Mouse (Mus musculus) right cerebral cortex, postnatal 25 days (tissue): ENCODE measurements at regions not wholly inside any gene's neighbourhood (a gene's known extent, or its start where the extent isn't known, plus 50 kb on each side); places are given as distances from the start of the nearest gene placed in this dataset.

Source experiments
- DNase-seq: peaks from one replicate; pipeline ENCODE4 v3.0.0; 2022

DNA sequence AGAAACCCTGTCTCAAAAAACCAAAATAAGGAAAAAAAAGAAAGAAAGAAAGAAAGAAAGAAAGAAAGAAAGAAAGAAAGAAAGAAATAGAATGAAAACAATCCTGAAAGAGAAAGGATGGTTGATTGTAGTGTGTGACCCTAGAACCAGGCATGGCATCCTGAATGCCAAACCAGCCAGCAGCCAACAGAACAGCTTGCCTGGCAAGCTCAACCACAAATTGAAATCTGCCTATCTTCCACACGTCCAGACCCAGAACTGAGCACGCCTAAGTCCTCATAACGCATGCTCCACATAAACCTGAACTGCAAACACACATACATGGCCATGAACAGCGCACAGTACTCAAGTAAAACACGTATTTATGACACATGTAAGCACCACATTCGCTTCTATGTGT, 247.9 kb downstream of the H2al1j start:
- DNase-seq: no peak

DNA sequence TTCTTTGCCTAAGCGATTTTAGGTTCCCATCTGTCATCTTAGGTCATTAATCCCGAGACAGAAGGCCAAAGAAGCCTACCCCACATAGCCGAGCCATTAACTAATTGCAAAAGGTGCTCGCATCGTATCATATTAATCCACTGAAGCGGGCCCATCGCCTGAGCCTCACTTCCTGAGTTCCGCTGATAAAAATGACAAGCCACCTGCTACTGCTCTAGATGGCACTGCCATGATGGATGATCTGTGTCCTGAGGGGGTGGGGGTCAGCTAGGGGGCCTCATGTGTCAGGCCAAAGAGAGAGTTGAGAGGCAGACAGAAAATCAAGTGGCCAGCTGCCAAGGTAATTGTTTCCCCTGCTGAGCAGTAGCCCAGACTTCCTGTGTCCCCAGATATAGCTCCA, 248.7 kb downstream of the H2al1j start:
- DNase-seq: no peak

DNA sequence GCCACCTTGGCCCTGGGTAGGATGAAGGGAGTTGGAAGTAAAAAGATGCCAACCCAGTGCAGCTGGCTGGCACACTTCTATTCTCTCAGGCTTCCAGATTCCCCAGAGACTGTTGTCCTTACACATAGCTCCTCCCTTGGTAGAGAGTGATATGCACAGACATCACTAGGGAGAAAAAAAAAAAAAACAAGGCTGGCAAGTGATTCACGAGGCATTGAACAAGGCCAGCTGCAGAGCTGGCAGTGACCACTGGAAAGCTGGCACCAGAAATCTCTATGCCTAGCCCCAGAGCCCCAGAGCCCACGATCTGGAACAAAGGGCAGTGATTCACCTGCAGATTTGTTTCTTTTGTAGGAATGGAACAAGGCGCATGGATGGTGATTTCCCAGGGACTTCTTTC, 249.7 kb downstream of the H2al1j start:
- no peak for DNase-seq

DNA sequence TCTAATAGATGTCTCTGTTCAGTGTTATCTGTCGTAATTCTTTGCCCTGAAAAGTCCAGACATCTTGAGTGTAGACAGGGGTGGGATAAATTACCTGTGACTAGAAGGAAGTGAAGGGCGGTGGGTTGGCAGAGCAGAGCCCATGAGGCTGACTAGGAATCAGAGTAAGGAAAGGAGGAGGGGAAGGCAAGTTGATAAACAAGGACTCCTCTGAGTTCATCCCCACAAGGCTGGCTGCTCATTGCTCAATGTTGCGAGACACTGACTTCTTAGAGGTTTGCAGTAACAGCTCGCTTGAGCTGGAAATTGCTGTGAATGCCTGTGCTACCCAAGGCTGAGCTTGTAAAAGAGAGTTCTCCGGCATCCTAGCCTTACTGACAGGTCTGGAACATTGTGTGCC, 257.7 kb downstream of the H2al1j start:
- DNase-seq: no peak

DNA sequence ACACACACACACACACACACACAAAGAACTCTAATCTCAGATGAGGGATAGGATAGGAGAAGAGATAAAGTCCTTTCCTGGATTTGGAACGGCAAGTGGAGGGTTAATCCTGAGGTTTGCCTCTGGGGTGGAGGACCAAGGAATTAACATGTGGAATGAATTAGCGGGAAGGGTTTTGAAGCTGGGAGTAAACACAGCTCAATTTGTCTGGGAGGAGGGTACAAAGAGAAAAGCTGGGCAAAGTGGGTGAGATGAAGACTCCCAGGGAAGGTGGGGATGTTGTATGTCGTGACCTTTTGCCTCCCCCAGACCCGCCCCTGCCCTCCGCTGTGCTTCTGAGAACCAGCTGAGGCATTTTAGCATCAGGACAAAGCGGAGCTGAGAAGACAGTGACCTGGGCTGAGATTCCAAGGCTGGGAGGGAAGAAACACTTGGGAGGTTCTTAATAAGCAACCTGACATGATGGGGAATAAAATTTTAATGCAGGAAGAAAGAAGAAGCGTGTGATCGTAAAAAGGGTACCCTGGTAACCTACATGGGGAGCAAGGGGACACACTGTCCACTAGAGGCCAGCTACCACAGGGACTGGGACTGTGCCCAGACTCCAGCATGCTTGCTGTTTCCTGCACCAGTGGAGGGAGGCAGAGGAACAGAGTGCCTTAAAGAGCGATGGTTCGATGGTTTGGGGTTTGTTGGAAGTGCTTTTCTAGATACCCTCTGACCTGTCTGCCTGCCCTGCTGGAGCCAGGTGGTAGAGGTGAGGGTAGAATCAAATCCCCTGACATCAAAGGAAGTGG, 264.0 kb downstream of the H2al1j start:
- no peak for DNase-seq

DNA sequence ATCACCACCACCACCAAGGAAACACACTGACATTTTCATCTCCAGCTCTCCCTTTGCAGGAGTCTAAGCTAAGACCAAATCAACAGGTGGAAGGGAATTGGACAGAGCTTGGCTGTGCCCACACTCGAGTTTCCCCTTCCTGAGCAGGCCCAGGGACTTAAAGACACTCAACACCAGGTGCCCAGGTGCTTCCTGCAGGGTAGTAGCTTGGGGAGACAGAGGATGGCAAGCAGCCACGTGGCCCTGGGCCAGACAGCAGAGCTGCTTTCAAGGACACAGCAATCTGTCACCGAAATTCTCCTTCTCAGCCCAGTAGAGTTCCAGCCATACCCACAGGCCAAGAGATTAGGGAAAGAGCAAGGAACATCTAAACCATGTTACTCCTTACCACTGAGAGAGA, 266.9 kb downstream of the H2al1j start:
- no peak for DNase-seq

DNA sequence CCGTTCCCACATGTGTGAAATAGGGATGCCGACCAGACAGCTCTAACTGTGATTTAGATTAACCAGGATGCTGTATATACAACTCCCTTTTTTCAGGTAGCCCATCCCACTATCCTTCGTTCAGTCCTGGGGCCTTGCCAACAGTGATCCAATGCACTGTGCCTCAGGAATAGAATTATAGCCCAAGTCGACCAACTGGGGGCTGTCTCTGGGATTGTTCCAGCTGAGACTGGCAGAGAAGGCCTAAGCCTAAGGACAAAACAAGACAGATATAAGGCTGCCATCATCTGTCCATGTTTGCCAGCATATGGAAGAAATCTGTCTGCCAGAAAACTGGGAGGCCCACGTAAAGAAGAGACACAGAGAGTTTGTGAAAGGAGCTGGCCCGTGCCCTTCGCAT, 269.9 kb downstream of the H2al1j start:
- no peak for DNase-seq

DNA sequence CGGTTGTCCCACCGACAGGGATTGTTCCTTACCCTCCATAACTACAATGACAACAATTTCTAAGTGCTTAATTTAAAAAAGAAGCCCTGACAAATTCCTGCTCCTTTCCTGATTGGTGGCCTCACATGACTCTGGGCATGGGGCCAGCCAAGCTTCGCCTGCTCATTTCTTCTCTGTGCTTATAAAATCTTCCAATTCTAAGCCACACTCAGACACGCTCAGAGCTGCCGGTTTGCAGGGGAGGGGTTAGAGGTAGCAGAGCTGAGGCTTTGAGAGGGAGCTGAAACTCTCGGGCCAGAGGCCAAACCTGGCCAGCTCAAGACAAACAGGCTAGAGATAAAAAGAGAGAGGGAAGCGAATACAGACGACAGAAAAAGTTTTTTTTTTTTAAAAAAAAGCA, 286.6 kb downstream of the H2al1j start:
- no peak for DNase-seq

DNA sequence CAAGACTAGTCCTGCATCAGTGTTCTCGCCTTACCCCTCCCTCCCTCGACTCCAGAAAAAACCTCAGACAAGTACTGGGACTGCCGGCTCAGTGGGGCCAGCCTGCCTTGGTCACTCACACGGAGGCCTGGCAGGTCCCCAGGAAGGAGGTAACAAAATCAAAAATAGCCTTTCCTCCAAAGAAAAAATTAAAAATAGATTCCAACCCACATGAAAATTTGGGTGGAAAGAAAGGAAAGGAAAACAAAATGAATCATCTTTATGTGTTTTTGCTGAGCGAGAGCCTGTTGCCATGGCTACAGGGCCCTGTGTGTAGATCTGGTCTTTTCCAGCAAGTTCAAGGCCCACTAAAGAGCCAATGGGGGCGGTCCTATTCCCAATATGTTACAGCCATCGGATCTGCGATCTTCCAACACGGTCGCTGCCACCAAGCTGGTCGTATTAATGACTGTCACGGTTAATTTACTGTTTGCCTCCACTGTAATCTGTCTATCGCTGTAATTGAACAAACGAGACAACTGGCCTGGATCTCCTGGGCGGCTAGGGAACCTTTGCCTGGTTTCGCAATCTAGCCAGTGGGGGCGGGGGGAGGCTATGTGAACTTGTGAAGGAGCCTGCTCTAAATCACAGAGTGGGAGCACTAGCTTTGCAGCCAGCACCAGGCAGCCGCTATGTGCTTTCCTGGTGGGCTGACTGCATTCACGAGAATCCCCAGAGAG, 293.6 kb downstream of the H2al1j start:
- peak; percentile 35 for DNase-seq

DNA sequence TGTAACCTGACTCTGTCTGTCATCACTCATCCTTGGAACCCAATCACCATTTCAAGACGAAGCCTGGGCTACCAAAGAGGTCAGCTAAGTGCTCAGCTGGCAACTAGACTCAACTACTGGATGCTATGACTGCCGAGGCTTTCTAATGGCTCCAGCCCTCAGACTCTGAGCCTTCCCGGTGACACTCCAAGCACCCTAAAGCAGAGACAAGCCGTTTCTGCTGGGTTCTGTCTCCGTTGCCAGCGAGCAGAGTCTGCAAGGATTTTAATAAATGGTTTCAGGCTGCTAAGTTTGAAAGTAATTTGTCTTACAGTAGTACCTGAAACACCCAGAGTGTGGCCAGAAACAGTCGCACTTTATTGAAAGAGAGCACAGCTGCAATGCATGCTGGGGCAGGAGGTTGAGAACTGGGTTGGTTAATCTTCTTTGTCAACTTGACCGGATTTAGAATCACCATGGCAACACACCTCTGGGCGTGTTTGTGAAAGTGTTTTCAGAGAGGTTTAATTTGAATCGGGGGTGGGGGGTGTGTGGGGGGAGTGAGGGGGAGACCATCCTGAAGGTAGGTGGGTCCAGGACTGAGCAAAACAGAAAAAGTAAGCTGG, 298.8 kb downstream of the H2al1j start:
- DNase-seq: no peak

DNA sequence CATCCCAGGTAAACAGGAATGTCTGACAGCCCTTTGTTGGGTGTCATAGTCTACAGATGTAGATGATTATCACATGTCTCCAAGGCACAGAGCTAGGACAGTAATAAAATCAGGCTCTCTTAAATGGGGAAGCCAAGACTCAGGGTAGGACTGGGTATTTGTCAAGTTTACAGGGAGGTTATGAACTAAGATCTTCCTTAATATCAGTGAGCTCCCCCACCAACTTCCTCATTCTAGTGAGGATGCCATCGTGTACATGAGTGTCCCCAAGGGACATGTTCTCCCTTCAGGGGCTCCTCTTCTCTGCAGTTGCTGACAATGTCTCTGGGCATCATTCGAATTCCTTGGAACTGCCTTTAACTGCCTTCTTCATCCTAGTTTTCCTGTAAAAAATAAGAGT, 301.7 kb downstream of the H2al1j start:
- DNase-seq: no peak

DNA sequence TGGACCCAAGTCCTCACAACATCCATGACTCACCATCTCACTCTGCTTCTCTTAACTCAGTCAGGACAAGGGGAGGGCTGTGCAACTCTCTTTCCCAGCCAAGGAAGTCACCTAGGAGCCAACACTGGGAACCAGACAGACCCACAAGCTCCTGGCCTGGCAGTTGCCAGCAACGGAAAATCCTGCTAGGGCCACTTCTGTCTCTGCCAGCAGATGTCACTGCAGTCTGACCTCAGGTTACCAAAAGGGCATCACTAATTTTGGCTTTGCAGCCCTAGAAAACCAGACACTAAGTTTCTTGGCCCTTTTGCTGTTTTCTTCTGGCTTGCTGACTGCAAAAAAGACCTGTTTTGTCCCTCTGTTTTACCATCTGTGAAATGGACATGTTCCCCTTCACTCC, 302.3 kb downstream of the H2al1j start:
- DNase-seq: no peak

DNA sequence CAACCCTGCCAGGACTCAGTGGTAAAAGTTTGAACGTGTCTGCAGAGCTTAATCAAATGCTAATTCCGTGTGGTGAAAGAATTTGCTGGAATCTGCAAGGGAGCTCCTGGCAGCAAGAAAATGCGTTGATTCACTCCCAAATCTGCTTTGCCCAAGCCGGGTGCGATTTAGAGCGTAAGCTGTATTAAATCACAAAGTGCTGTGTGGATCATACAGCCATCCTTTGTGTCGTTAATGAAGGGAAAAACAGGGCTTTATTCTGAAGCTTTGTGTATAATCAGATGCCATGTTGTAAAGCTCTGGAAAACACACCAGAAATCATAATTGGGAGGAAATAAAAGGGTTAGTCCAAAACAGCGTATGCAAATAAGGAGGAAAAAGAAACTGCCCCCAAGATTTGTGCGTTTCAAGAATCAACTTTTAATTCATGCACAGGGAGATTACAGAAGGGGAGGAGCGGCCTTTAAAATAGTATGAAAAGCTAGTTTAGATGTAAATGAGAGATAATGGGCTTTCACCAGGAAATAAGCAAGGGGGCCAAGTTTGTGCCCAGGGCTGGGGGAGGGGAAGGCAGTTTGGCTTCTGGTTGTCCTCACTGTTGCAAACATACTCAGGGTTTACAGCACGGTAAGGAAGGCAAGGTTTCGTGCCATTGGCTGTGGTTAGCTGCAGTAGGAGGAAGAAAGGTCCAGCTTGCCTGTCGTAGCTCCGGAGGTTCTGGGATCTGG, 303.7 kb downstream of the H2al1j start:
- no peak for DNase-seq

DNA sequence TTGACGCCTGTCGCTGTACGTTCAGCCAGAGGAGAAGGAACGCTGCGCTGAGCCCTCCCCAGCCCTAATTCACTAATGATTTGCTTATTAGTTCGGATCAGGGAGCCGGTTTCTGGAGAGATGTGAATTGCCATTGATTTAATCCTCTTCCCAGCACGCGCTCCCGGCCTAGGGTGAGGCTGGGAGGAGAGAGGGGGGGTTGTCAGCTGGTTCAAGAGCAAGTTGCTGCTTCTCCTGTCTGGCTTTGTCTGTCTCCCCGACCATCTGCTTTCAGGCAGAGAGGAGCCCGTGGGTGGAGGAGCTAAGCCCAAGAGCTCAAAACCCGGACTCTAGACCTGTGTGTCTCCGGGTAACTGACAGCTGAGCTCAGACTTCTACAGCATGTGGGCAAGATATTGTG, 304.4 kb downstream of the H2al1j start:
- no peak for DNase-seq

DNA sequence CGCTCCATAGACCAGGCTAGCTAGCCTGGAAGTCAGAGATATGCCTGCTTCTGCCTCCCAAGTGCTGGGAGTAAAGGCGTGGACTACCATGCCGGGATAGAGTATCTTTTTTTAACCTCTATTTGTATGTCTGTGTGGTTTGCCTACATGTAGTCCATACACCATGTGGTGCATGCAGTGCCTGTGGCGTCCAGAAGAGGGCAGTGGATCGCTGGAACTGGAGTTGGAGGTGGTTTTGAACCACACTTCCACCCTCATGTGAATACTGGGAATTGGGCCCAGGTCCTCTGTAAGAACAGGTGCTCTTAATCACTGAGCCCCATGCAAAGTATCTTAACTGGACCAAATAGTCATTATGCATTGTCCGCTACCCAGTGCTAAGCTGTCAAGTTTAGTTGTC, 306.2 kb downstream of the H2al1j start:
- DNase-seq: no peak

DNA sequence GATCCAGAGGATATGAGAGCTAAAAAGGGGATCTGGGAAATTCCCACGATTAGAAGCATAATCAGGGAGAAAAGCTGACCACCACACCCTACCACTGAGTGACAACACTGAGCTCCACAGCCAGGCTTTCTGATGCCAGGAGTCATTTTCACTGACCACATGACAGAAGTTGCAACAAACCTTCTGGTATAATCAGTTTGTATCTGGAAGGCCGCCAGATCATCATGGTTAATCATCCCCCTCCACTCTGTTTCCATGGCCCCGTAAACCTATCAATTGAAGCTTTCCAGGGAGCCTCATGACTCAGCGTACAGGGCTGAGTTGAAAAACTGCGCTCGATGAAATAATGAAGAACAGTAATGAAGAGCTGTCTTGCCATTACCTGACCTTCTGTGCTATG, 316.9 kb downstream of the H2al1j start:
- no peak for DNase-seq

DNA sequence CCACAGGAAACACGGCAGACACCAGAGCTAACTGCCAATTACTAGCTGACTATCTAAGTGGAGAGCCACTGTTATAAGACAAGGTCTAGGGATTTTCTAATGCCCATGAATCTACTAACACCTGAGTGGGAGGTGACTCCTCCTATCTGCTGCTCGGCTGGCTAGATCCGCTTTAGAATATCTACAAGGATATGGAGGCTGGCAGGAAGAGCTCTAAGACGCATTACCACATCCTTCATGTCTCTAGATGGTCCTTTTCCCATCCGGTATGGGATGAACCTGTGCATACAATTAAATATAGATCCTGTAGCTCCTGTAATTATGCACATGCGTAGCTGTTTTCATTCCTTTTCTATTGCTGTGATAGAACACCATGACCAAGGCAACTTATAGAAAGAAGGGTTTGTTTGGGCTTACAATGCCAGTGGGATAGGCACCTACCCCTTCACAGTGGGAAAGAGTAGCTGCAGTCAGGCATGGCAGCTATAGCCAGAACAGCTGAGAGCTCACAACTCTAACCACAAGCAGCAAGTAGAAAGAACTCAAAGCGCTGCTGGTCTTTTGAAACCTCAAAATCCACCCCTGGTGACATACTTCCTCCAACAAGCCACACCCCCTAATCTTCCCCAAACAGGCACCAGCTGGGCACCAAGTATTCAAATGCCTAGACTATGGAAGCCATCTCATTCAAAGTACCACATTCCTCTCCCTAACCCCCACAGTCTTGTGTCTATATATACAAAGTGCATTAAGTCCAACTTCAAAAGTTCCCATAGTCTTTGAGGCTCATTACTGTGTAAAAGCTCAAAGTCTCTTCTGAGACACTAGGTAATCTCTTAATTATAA, 319.3 kb downstream of the H2al1j start:
- DNase-seq: no peak

DNA sequence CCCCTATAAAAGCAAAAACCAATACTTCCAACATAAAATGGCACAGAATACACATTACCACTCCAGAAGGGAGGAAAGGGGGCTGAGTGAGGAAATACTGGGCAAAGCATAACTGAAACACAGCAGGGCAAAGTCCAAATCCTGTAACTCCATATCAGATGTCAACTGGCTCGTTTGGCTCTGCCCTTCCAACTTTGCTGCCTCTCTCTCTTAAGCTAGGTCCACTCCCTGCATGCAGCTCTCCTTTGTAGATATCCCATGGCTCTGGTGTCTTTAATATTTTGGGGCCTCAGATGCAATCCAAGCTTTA, 319.9 kb downstream of the H2al1j start:
- no peak for DNase-seq

DNA sequence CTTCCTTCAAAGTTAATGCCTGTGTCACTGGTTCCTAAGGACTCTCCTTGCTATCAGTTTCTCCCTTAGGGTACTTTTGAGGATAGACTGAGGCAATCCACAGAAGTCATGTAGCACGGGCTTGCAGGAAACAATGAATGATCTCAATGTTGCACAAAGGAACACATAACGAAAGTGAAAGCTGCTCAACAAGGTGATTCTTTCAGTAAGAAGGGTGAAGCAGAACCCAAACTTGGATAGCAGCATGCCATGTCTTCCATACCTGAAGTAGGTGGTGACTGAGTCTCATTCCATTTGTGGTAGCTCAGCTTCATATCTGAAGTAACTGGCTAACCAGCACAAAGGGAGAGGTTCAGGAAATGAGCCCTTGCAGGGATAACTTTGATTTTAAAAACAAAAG, 325.7 kb downstream of the H2al1j start:
- DNase-seq: no peak

DNA sequence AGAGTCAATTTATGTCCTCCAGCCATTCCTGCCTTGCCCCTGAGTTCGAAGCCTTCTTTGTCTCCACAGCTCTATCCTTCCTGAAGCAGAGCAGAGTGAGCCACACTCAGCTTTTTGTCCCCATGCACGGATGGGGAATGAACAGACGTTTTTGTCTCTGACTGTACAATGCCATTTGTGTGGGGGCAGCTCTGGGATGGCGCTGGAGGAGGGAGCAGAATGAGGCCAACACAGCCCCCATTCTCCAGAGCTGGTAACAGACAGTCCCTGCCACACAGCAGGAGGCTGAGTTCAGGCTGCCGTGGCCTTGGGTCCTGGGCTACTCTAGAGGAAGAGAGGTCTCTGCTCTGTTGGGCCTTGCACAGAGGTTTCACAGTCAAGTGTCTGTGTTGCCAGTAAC, 327.4 kb downstream of the H2al1j start:
- peak; percentile 26 for DNase-seq

DNA sequence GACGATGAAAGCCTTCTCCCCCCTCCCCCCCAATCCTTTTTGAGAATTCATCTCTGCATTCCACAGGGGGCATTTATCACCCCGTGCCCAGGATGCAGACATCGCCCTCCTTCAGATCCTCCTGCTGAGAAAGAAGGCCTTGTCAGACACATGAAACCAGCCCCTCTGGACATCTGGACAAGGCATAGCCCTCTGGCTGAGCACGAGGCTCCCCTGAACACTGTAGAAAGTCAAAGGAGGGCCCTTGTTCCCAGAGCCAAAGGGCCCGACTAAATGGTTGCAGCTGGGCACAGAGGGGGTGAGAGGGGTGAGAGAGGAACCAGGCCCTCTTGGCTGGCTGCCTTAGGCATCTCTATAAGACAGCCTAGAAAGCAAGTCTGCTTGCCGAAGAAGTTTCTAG, 327.8 kb downstream of the H2al1j start:
- peak; percentile 7 for DNase-seq

DNA sequence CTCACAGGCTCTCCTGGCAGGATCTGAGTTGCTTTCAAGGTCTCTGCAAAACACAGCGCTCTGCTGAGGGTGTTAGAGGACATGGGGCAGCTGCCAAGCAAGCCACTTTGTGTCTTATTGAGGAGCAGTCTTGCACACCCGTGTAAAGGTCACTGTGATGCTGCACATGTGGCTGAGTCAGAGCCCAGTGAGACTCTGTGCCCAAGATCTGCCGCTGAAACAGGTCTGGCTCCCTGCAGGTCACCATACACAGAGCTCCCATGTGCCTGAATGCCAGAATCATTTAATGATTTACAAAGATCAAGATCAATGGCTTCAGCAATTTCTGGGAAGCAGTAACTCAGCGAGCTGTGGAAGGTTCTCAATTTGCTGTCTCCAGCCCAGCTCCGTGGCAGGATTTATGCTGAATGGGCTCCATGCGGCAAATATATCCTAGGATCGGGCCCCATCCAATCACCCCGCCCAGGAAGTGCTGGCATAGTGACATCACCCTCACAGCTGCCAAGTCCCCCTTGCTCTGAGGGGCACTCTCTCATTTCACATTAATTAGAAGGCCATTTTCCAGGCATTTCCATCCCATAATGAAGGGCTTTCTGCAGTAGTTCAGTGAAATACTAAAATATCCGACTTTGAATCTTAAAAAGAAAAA, 330.1 kb downstream of the H2al1j start:
- no peak for DNase-seq
